In the genomic region with DNA sequence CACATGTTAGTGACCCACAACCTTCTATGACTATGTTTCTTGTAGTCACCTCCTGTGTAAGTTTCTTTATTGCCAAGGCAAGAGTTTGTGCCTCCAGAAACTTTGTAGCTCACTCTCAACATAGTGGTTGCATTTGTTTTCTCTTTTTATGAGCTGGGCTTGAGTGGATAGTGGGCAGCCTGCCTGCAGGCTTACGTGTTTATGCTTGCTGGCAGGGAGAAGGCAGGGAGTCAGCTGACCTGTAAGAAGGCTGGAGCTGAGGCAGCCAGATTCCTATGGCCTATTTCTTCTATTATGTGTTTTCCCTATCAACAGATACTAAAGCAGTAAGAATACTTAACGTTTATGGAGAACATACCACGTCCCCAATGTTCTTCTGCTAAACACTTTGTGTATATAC, we compare ENCODE assay signal across 11 mouse cellular contexts.
A peak's percentile ranks its signal among the peaks of the same experiment; 100 is the strongest.
DNase-seq lines count a peak whose midpoint lies in the region; ATAC-seq lines count a peak whose summit lies in the region.
"Had no signal": no experiment of that assay in that cellular context is flagged by ENCODE, and none has a peak within 500 bp of the region (broad histone marks: within the 10 kb centered on the region; RNA-seq: fewer than 3 reads in every experiment).

No protein-coding gene starts in this region.

- 0 out of 4 replicates have a peak overlapping the region, but pooled peaks have one; percentile 4 to 10 for H3K27ac ChIP-seq in heart, embryonic 14.5 days (replicated peaks in 1 of 2; ENCODE audit: control insufficient read depth in 1 of 2, insufficient read depth in 1 of 2, low read depth in 2 of 2, low read length in 2 of 2)
- H3K27ac ChIP-seq in heart, embryonic 11.5 days (ENCODE audit: low read depth, low read length) = no peak overlapping the region
- H3K27ac ChIP-seq in embryonic facial prominence, embryonic 15.5 days (replicated peaks) = peak overlapping the region; percentile 80; the same call in 1 of the 2 replicates
- no peak overlapping the region for H3K27ac ChIP-seq in liver, embryonic 12.5 days
- H3K27ac ChIP-seq: neural tube, embryonic 15.5 days had no signal

- peaks cover 13% of the 10 kb centered on the region; the same call in 1 of the 2 replicates for H3K36me3 ChIP-seq in heart, embryonic 14.5 days (ENCODE audit: control insufficient read depth, insufficient read depth, low read length)
- H3K36me3 ChIP-seq in heart, embryonic 11.5 days (ENCODE audit: control insufficient read depth, insufficient read depth, low read length) = peaks cover 2% of the 10 kb centered on the region; the same call in 1 of the 2 replicates
- H3K36me3 ChIP-seq in embryonic facial prominence, embryonic 15.5 days = no peaks in the 10 kb centered on the region
- H3K36me3 ChIP-seq in liver, embryonic 12.5 days = no peaks in the 10 kb centered on the region
- H3K36me3 ChIP-seq: neural tube, embryonic 15.5 days had no signal

- peaks cover 0 to 5% of the 10 kb centered on the region in 2 experiments; a peak in 2 of 4 replicates for H3K4me1 ChIP-seq in heart, embryonic 14.5 days (ENCODE audit: control insufficient read depth in 2 of 2, insufficient read depth in 2 of 2, low read length in 2 of 2)
- no peaks in the 10 kb centered on the region; the same call in 1 of the 2 replicates for H3K4me1 ChIP-seq in heart, embryonic 11.5 days (ENCODE audit: control insufficient read depth, insufficient read depth, low read length)
- peaks cover 35% of the 10 kb centered on the region for H3K4me1 ChIP-seq in embryonic facial prominence, embryonic 15.5 days
- no peaks in the 10 kb centered on the region for H3K4me1 ChIP-seq in liver, embryonic 12.5 days

- H3K4me2 ChIP-seq in heart, embryonic 14.5 days (ENCODE audit: low read length) = no peak overlapping the region
- H3K4me2 ChIP-seq in heart, embryonic 11.5 days = no peak overlapping the region
- H3K4me2 ChIP-seq in embryonic facial prominence, embryonic 15.5 days (replicated peaks) = no peak overlapping the region
- H3K4me2 ChIP-seq in liver, embryonic 12.5 days = no peak overlapping the region
- H3K4me2 ChIP-seq: neural tube, embryonic 15.5 days had no signal

- H3K27me3 ChIP-seq in heart, embryonic 14.5 days (ENCODE audit: control insufficient read depth, insufficient read depth, low read length) = no peaks in the 10 kb centered on the region
- H3K27me3 ChIP-seq in heart, embryonic 11.5 days (ENCODE audit: control insufficient read depth, insufficient read depth, low read length) = no peaks in the 10 kb centered on the region
- no peaks in the 10 kb centered on the region for H3K27me3 ChIP-seq in embryonic facial prominence, embryonic 15.5 days
- H3K27me3 ChIP-seq in liver, embryonic 12.5 days (replicated peaks) = no peaks in the 10 kb centered on the region
- H3K27me3 ChIP-seq: neural tube, embryonic 15.5 days had no signal

- no peaks in the 10 kb centered on the region for H3K9me3 ChIP-seq in heart, embryonic 14.5 days (ENCODE audit: control insufficient read depth, low read length)
- H3K9me3 ChIP-seq in heart, embryonic 11.5 days (replicated peaks; ENCODE audit: control insufficient read depth, low read length) = no peaks in the 10 kb centered on the region
- H3K9me3 ChIP-seq in embryonic facial prominence, embryonic 15.5 days (replicated peaks) = no peaks in the 10 kb centered on the region
- no peaks in the 10 kb centered on the region for H3K9me3 ChIP-seq in liver, embryonic 12.5 days (replicated peaks)
- H3K9me3 ChIP-seq: neural tube, embryonic 15.5 days had no signal

- H3K4me3 ChIP-seq in heart, embryonic 14.5 days (ENCODE audit: control insufficient read depth in 1 of 2, insufficient read depth in 1 of 2, low read depth in 1 of 2, low read length in 2 of 2) = no peak overlapping the region
- no peak overlapping the region for H3K4me3 ChIP-seq in heart, embryonic 11.5 days (ENCODE audit: low read depth, low read length)
- no peak overlapping the region for H3K4me3 ChIP-seq in embryonic facial prominence, embryonic 15.5 days (replicated peaks)
- H3K4me3 ChIP-seq in liver, embryonic 12.5 days = no peak overlapping the region
- H3K4me3 ChIP-seq: erythroblast, embryonic 14.5 days; neural tube, embryonic 15.5 days had no signal

- WGBS in heart, embryonic 14.5 days = 54% methylated on average over 3 of the region's 3 CpGs
- 76% methylated on average over 3 of the region's 3 CpGs for whole genome bisulfite sequencing in heart, embryonic 11.5 days (ENCODE audit: insufficient replicate concordance)
- WGBS in embryonic facial prominence, embryonic 15.5 days = 52% methylated on average over 3 of the region's 3 CpGs
- 54% methylated on average over 3 of the region's 3 CpGs for WGBS in liver, embryonic 12.5 days (ENCODE audit: insufficient replicate concordance)

- peak; percentile 68 to 76 for DNase-seq in kidney, postnatal 36 days
- peak; percentile 78 for DNase-seq in skeletal muscle tissue, adult 2 months (ENCODE audit: low read depth, low spot score)
- DNase-seq in right cerebral cortex, postnatal 4 days = no peak
- no peak for DNase-seq in c-Kit-positive CD71-positive TER-119-positive erythroid progenitor cells, embryonic 14.5 days (ENCODE audit: low spot score)
- DNase-seq: liver, postnatal 0 days had no signal

- ATAC-seq in heart, embryonic 14.5 days (ENCODE audit: insufficient number of reproducible peaks, insufficient read depth, low FRiP score, low read depth) = no peak
- no peak for ATAC-seq in heart, embryonic 11.5 days (replicated peaks; ENCODE audit: insufficient number of reproducible peaks, low FRiP score, low TSS enrichment)
- no peak for ATAC-seq in embryonic facial prominence, embryonic 15.5 days (ENCODE audit: insufficient number of reproducible peaks, low FRiP score, low TSS enrichment, low read depth)
- no peak for ATAC-seq in liver, embryonic 12.5 days
- ATAC-seq: liver, postnatal 0 days had no signal

- H3K9ac ChIP-seq in heart, embryonic 14.5 days (ENCODE audit: low read length) = no peak overlapping the region
- no peak overlapping the region for H3K9ac ChIP-seq in heart, embryonic 11.5 days (ENCODE audit: low read depth, low read length)
- H3K9ac ChIP-seq in embryonic facial prominence, embryonic 15.5 days = no peak overlapping the region
- H3K9ac ChIP-seq in liver, embryonic 12.5 days = no peak overlapping the region
- H3K9ac ChIP-seq: liver, postnatal 0 days; neural tube, embryonic 15.5 days had no signal

Comparison
In these comparisons a context has a peak if more than half of its experiments do, and no peak if none do; other contexts are left out.
1. H3K27ac ChIP-seq: peak in heart, embryonic 14.5 days (2 of 2) and embryonic facial prominence, embryonic 15.5 days (single experiment); none in heart, embryonic 11.5 days (single experiment) and liver, embryonic 12.5 days (single experiment).
2. DNase-seq: peak in kidney, postnatal 36 days (2 of 2) and skeletal muscle tissue, adult 2 months (single experiment); none in right cerebral cortex, postnatal 4 days (single experiment) and c-Kit-positive CD71-positive TER-119-positive erythroid progenitor cells, embryonic 14.5 days (single experiment).